Mouse (Mus musculus) small intestine, adult 2 months (tissue): ENCODE results near the gene Gm21954.

Experiments used
- CTCF ChIP-seq: fragments of 200-500 bp; IDR thresholded peaks from 2 replicates; pipeline ENCODE4 v1.5.1; 2012; ENCODE audit warnings: low read depth, mild to moderate bottlenecking, control low read depth, inconsistent platforms, low read length, moderate library complexity, mixed read lengths; ENCODE audit not compliant: insufficient replicate concordance, insufficient read length; ENCODE audit errors: extremely low read depth
- POLR2A ChIP-seq: fragments of 200-500 bp; IDR thresholded peaks from 2 replicates; pipeline ENCODE4 v1.6.1; 2012; ENCODE audit warnings: low read depth, mild to moderate bottlenecking, control low read depth, inconsistent platforms, low read length, moderate library complexity

- no peak for TF ChIP-seq CTCF
- TF ChIP-seq POLR2A, result no peak
Observed at GRCm38 (mm10) chr3:55494348-55494747, 22.3 kb upstream of the Gm21954 start.
